Mouse (Mus musculus) left cerebral cortex, postnatal 4 days (tissue): ENCODE data around the gene Rtkn. TPM values are rescaled to one million over a fixed set of nuclear protein-coding genes. Genes with fewer than 3 reads are reported as not detected.
"Not testable (repeated sequence)": the region's sequence is repeated elsewhere in the genome, so short reads cannot be mapped to it uniquely, and the experiment has no call there.

ENCODE experiments used
- DNase-seq: peaks from one replicate; pipeline ENCODE4 v3.0.0-alpha.2; 2022
- intact Hi-C: fragments of 180-260 bp; cut with DNase I; formaldehyde crosslinking; loops from one replicate; pipeline ENCODE4 v1.15.1; 2025
- total RNA-seq, 2 experiments: library from RNA; stranded (reverse); gene quantifications; 2 replicates each; pipeline ENCODE4 v1.2.3; 2021

Gene Rtkn
- total RNA-seq, 2 experiments from 2014 or later = 12.3 to 15.2 TPM

GRCm38 (mm10) chr6:83136291-83136880 lies 1.1 kb downstream of the Rtkn start:
- DNase-seq = no peak
- intact Hi-C loops = no loop called here

- intact Hi-C loops = no loop called here
- peak; percentile 63 for DNase-seq
Observed at GRCm38 (mm10) chr6:83136881-83137575, 1.8 kb downstream of the Rtkn start.

GRCm38 (mm10) chr6:83137576-83137950 lies 2.3 kb downstream of the Rtkn start:
- DNase-seq = peak; percentile 65
- intact Hi-C loops = no loop called here

GRCm38 (mm10) chr6:83138056-83138455 lies 2.8 kb downstream of the Rtkn start:
- intact Hi-C loops = no loop called here
- DNase-seq = no peak

GRCm38 (mm10) chr6:83140044-83140443 lies 4.8 kb downstream of the Rtkn start:
- DNase-seq = no peak
- intact Hi-C loops = no loop called here

GRCm38 (mm10) chr6:83141636-83142035 lies 6.4 kb downstream of the Rtkn start:
- intact Hi-C loops = no loop called here
- no peak for DNase-seq

GRCm38 (mm10) chr6:83142211-83142731 lies 7.0 kb downstream of the Rtkn start:
- intact Hi-C loops = no loop called here

GRCm38 (mm10) chr6:83142886-83143285 lies 7.6 kb downstream of the Rtkn start:
- no peak for DNase-seq
- intact Hi-C loops = no loop called here

More at GRCm38 (mm10) chr6:83142211-83142731, 7.0 kb downstream of the Rtkn start:
- DNase-seq = no peak

- no peak for DNase-seq
- intact Hi-C loops = no loop called here
Observed at GRCm38 (mm10) chr6:83145209-83145608, 9.9 kb downstream of the Rtkn start.

GRCm38 (mm10) chr6:83145805-83146204 lies 10.5 kb downstream of the Rtkn start:
- no peak for DNase-seq
- intact Hi-C loops = no loop called here

- no peak for DNase-seq
- intact Hi-C loops = no loop called here
Observed at GRCm38 (mm10) chr6:83147280-83147679, 12.0 kb downstream of the Rtkn start.

GRCm38 (mm10) chr6:83151721-83152120 lies 16.5 kb downstream of the Rtkn start:
- intact Hi-C loops = no loop called here
- DNase-seq = peak; percentile 56

- no peak for DNase-seq
- intact Hi-C loops = no loop called here
Observed at GRCm38 (mm10) chr6:83153038-83153437, 17.8 kb downstream of the Rtkn start.

- intact Hi-C loops = no loop called here
Observed at GRCm38 (mm10) chr6:83153485-83153884, 18.2 kb downstream of the Rtkn start.

GRCm38 (mm10) chr6:83155552-83156238 lies 20.4 kb downstream of the Rtkn start:
- intact Hi-C loops = loop anchor here (5.0 kb wide), 1 partner anchor 38 kb away; the partner anchor contains the start of gene Mogs
- DNase-seq = no peak

More at GRCm38 (mm10) chr6:83153485-83153884, 18.2 kb downstream of the Rtkn start:
- no peak for DNase-seq

- intact Hi-C loops = loop anchor here (5.0 kb wide), 1 partner anchor 39 kb away; the partner anchor contains the start of gene Mogs
- DNase-seq = peak; percentile 88
Observed at GRCm38 (mm10) chr6:83156259-83156684, 21.0 kb downstream of the Rtkn start, which contains the start of the genes Wdr54 and 1700003E16Rik. TSS of gene Wdr54 (minus strand) at chr6:83156397. TSS of gene 1700003E16Rik (plus strand) at chr6:83156404.

- intact Hi-C loops = loop anchor here (5.0 kb wide), 1 partner anchor 42 kb away; the partner anchor contains the start of gene Mogs
- DNase-seq = not testable (repeated sequence)
Observed at GRCm38 (mm10) chr6:83159456-83159855, 24.2 kb downstream of the Rtkn start.

- intact Hi-C loops = no loop called here
- no peak for DNase-seq
Observed at GRCm38 (mm10) chr6:83161442-83161841, 26.2 kb downstream of the Rtkn start.

GRCm38 (mm10) chr6:83161921-83162641 lies 26.8 kb downstream of the Rtkn start:
- DNase-seq = no peak
- intact Hi-C loops = no loop called here

GRCm38 (mm10) chr6:83162701-83163100 lies 27.4 kb downstream of the Rtkn start:
- DNase-seq = peak; percentile 61
- intact Hi-C loops = no loop called here
